In the genomic region with DNA sequence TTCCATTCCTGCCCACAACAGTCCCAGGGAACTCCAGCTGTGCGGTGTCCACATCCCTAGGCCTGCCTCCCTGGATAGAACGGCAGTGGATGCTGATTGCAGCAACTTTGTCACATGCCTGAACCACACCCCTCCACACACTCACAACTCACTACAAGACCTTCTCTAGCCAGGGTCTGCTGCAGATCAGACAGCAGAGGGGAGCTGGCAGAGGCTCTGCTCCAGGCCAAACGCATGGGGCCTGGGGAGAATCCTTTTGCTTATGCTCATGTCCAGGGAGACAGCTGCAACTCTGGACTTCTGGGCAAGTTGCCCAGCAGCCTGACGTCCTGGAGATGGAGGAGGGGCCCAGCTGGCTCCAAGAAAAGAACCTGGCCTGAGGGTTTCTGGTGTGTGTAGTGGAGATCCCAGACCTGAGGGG, we compare ENCODE assay signal across 7 mouse cellular contexts.
DNase-seq lines count a peak whose midpoint lies in the region; ATAC-seq and TF ChIP-seq lines count a peak whose summit lies in the region.

No protein-coding gene starts in this region.

- TF ChIP-seq CTCF in liver, adult 2 months (IDR thresholded peaks at IDR 0.05; ENCODE audit: low read depth, low read length): no peak

- H3K27ac ChIP-seq in intestine, embryonic 14.5 days (ENCODE audit: low read depth): peak overlapping the region; percentile 87
- no peak overlapping the region for H3K27ac ChIP-seq in liver, adult 2 months (replicated peaks; ENCODE audit: insufficient read depth, low read depth, low read length)
- peak overlapping the region; percentile 60 for H3K27ac ChIP-seq in neural tube, embryonic 15.5 days (replicated peaks)

- TF ChIP-seq POLR2A in liver, adult 2 months (IDR thresholded peaks at IDR 0.05; ENCODE audit: extremely low read depth, insufficient read depth, low read length): no peak

- H3K27me3 ChIP-seq in intestine, embryonic 14.5 days (replicated peaks; ENCODE audit: control insufficient read depth, insufficient read depth, low read length): no peaks in the 10 kb centered on the region
- H3K27me3 ChIP-seq in liver, adult 2 months (ENCODE audit: control insufficient read depth, insufficient read depth, low read length): no peaks in the 10 kb centered on the region
- H3K27me3 ChIP-seq in neural tube, embryonic 15.5 days (replicated peaks): no peaks in the 10 kb centered on the region

- H3K36me3 ChIP-seq in intestine, embryonic 14.5 days (ENCODE audit: control insufficient read depth, insufficient read depth, low read length): no peaks in the 10 kb centered on the region
- H3K36me3 ChIP-seq in liver, adult 2 months (ENCODE audit: control insufficient read depth, insufficient read depth, low read length): no peaks in the 10 kb centered on the region
- H3K36me3 ChIP-seq in neural tube, embryonic 15.5 days: no peaks in the 10 kb centered on the region

- H3K9me3 ChIP-seq in intestine, embryonic 14.5 days (ENCODE audit: control insufficient read depth, low read length): no peaks in the 10 kb centered on the region
- H3K9me3 ChIP-seq in neural tube, embryonic 15.5 days (replicated peaks): no peaks in the 10 kb centered on the region

- no peak overlapping the region for H3K4me2 ChIP-seq in intestine, embryonic 14.5 days (ENCODE audit: low read length)
- no peak overlapping the region for H3K4me2 ChIP-seq in neural tube, embryonic 15.5 days

- no peaks in the 10 kb centered on the region for H3K79me2 ChIP-seq in liver, adult 2 months (ENCODE audit: control insufficient read depth, insufficient read depth, low read length)

- peak; percentile 92 for ATAC-seq in intestine, embryonic 14.5 days (replicated peaks; ENCODE audit: low FRiP score, low TSS enrichment, low read depth)
- peak; percentile 53; the same call in 1 of the 2 replicates for ATAC-seq in neural tube, embryonic 15.5 days (ENCODE audit: low FRiP score)

- no peak overlapping the region for H3K4me3 ChIP-seq in intestine, embryonic 14.5 days (ENCODE audit: low read depth, low read length)
- H3K4me3 ChIP-seq in liver, adult 2 months (ENCODE audit: insufficient read depth, low read depth, low read length): no peak overlapping the region
- H3K4me3 ChIP-seq in neural tube, embryonic 15.5 days (replicated peaks): no peak overlapping the region

- H3K9ac ChIP-seq in intestine, embryonic 14.5 days (ENCODE audit: low read length): no peak overlapping the region
- no peak overlapping the region for H3K9ac ChIP-seq in liver, adult 2 months (ENCODE audit: low read depth, low read length)
- H3K9ac ChIP-seq in neural tube, embryonic 15.5 days (replicated peaks): no peak overlapping the region

- peak; percentile 82 for DNase-seq in adrenal gland, postnatal 10 days
- peak; percentile 77 to 80 for DNase-seq in cerebellum, postnatal 14 days
- DNase-seq in gastrocnemius, postnatal 4 days (ENCODE audit: low spot score in 2 of 2): peak; percentile 67 to 83
- DNase-seq in intestine, embryonic 14.5 days (ENCODE audit: low spot score): peak; percentile 91
- peak; percentile 24 for DNase-seq in liver, adult 2 months (ENCODE audit: extremely low read depth, low read depth, low spot score)
- no peak for DNase-seq in thymus, postnatal 25 days

- 23% methylated on average over 4 of the region's 4 CpGs for WGBS in intestine, embryonic 14.5 days
- 48% methylated on average over 4 of the region's 4 CpGs for whole genome bisulfite sequencing in liver, adult 2 months
- 30% methylated on average over 4 of the region's 4 CpGs for WGBS in neural tube, embryonic 15.5 days

- H3K4me1 ChIP-seq in intestine, embryonic 14.5 days (replicated peaks; ENCODE audit: control insufficient read depth, insufficient read depth, low read length): peaks cover 54% of the 10 kb centered on the region
- no peaks in the 10 kb centered on the region for H3K4me1 ChIP-seq in liver, adult 2 months (ENCODE audit: control insufficient read depth, insufficient read depth, low read length)
- H3K4me1 ChIP-seq in neural tube, embryonic 15.5 days: peaks cover 39% of the 10 kb centered on the region
